Comparison of ENCODE assay signal across 22 mouse cellular contexts in genomic region chr17:4903129-4903528, GRCm38 (mm10).
DNase-seq lines count a peak whose midpoint lies in the region; ATAC-seq lines count a peak whose summit lies in the region.
"Had no signal": no experiment of that assay in that cellular context is flagged by ENCODE, and none has a peak within 500 bp of the region (broad histone marks: within the 10 kb centered on the region; RNA-seq: fewer than 3 reads in every experiment).

No protein-coding gene starts in this region.

- H3K9ac ChIP-seq in intestine, embryonic 14.5 days (ENCODE audit: low read length), result no peak overlapping the region
- H3K9ac ChIP-seq in intestine, embryonic 15.5 days, result no peak overlapping the region
- no peak overlapping the region for H3K9ac ChIP-seq in midbrain, embryonic 14.5 days (replicated peaks; ENCODE audit: low read length)
- H3K9ac ChIP-seq in heart, embryonic 11.5 days (ENCODE audit: low read depth, low read length), result no peak overlapping the region
- H3K9ac ChIP-seq: embryonic facial prominence, embryonic 12.5 days; forebrain, embryonic 12.5 days had no signal

- WGBS in intestine, embryonic 14.5 days, result 67% methylated on average over 3 of the region's 3 CpGs
- whole genome bisulfite sequencing in intestine, embryonic 15.5 days, result 63% methylated on average over 3 of the region's 3 CpGs
- 87% methylated on average over 3 of the region's 3 CpGs for WGBS in midbrain, embryonic 10.5 days
- 77% methylated on average over 3 of the region's 3 CpGs for WGBS in midbrain, embryonic 14.5 days
- 73% methylated on average over 3 of the region's 3 CpGs for WGBS in heart, embryonic 11.5 days (ENCODE audit: insufficient replicate concordance)

- no peaks in the 10 kb centered on the region for H3K36me3 ChIP-seq in intestine, embryonic 14.5 days (ENCODE audit: control insufficient read depth, insufficient read depth, low read length)
- H3K36me3 ChIP-seq in intestine, embryonic 15.5 days, result no peaks in the 10 kb centered on the region
- H3K36me3 ChIP-seq in midbrain, embryonic 10.5 days, result no peaks in the 10 kb centered on the region
- H3K36me3 ChIP-seq in midbrain, embryonic 14.5 days (ENCODE audit: control insufficient read depth, insufficient read depth, low read length), result no peaks in the 10 kb centered on the region
- H3K36me3 ChIP-seq in heart, embryonic 11.5 days (ENCODE audit: control insufficient read depth, insufficient read depth, low read length), result no peaks in the 10 kb centered on the region
- H3K36me3 ChIP-seq: embryonic facial prominence, embryonic 10.5 days; embryonic facial prominence, embryonic 12.5 days; forebrain, embryonic 10.5 days; forebrain, embryonic 12.5 days had no signal

- peak; percentile 41 for DNase-seq in intestine, embryonic 14.5 days (ENCODE audit: low spot score)
- DNase-seq in midbrain, embryonic 10.5 days (ENCODE audit: low spot score), result peak; percentile 5
- no peak for DNase-seq in midbrain, embryonic 14.5 days
- peak; percentile 12 for DNase-seq in R1 (ENCODE audit: low read depth, low spot score)
- DNase-seq in fat pad, adult 2 months (ENCODE audit: extremely low read depth, low read depth, low spot score), result peak; percentile 55
- DNase-seq in urinary bladder, postnatal 10 days (ENCODE audit: low spot score), result no peak
- DNase-seq: adrenal gland, adult 8-10 months; adrenal gland, postnatal 14 days; adrenal gland, postnatal 36 days; cerebellum, adult 11 months; cerebellum, adult 18-20 months; cerebellum, postnatal 10 days; cerebellum, postnatal 25 days had no signal

- H3K27me3 ChIP-seq in intestine, embryonic 14.5 days (replicated peaks; ENCODE audit: control insufficient read depth, insufficient read depth, low read length), result no peaks in the 10 kb centered on the region
- no peaks in the 10 kb centered on the region for H3K27me3 ChIP-seq in intestine, embryonic 15.5 days (replicated peaks)
- no peaks in the 10 kb centered on the region for H3K27me3 ChIP-seq in midbrain, embryonic 10.5 days (ENCODE audit: low read depth, poor library complexity, severe bottlenecking)
- no peaks in the 10 kb centered on the region for H3K27me3 ChIP-seq in midbrain, embryonic 14.5 days (ENCODE audit: control insufficient read depth, insufficient read depth, low read length)
- no peaks in the 10 kb centered on the region for H3K27me3 ChIP-seq in heart, embryonic 11.5 days (ENCODE audit: control insufficient read depth, insufficient read depth, low read length)
- H3K27me3 ChIP-seq: embryonic facial prominence, embryonic 12.5 days; forebrain, embryonic 12.5 days; Patski had no signal

- no peak overlapping the region for H3K4me2 ChIP-seq in intestine, embryonic 14.5 days (ENCODE audit: low read length)
- no peak overlapping the region for H3K4me2 ChIP-seq in intestine, embryonic 15.5 days (replicated peaks)
- H3K4me2 ChIP-seq in midbrain, embryonic 14.5 days (ENCODE audit: low read length), result no peak overlapping the region
- no peak overlapping the region for H3K4me2 ChIP-seq in heart, embryonic 11.5 days
- H3K4me2 ChIP-seq: embryonic facial prominence, embryonic 12.5 days; forebrain, embryonic 12.5 days had no signal

- no peaks in the 10 kb centered on the region for H3K4me1 ChIP-seq in intestine, embryonic 14.5 days (replicated peaks; ENCODE audit: control insufficient read depth, insufficient read depth, low read length)
- H3K4me1 ChIP-seq in intestine, embryonic 15.5 days (replicated peaks), result no peaks in the 10 kb centered on the region; the same call in 1 of the 2 replicates
- H3K4me1 ChIP-seq in midbrain, embryonic 10.5 days, result peaks cover 13% of the 10 kb centered on the region
- peaks cover 10% of the 10 kb centered on the region for H3K4me1 ChIP-seq in midbrain, embryonic 14.5 days (ENCODE audit: control insufficient read depth, insufficient read depth, low read length)
- H3K4me1 ChIP-seq in heart, embryonic 11.5 days (ENCODE audit: control insufficient read depth, insufficient read depth, low read length), result no peaks in the 10 kb centered on the region

- H3K27ac ChIP-seq in intestine, embryonic 14.5 days (ENCODE audit: low read depth), result no peak overlapping the region
- no peak overlapping the region for H3K27ac ChIP-seq in intestine, embryonic 15.5 days
- no peak overlapping the region for H3K27ac ChIP-seq in midbrain, embryonic 10.5 days (replicated peaks)
- H3K27ac ChIP-seq in midbrain, embryonic 14.5 days (replicated peaks; ENCODE audit: low read depth, low read length), result no peak overlapping the region
- H3K27ac ChIP-seq in heart, embryonic 11.5 days (ENCODE audit: low read depth, low read length), result no peak overlapping the region
- H3K27ac ChIP-seq: embryonic facial prominence, embryonic 10.5 days; embryonic facial prominence, embryonic 12.5 days; forebrain, embryonic 10.5 days; forebrain, embryonic 12.5 days had no signal

- H3K9me3 ChIP-seq in intestine, embryonic 14.5 days (ENCODE audit: control insufficient read depth, low read length), result no peaks in the 10 kb centered on the region
- H3K9me3 ChIP-seq in intestine, embryonic 15.5 days, result no peaks in the 10 kb centered on the region
- H3K9me3 ChIP-seq in midbrain, embryonic 10.5 days (replicated peaks), result no peaks in the 10 kb centered on the region
- no peaks in the 10 kb centered on the region for H3K9me3 ChIP-seq in midbrain, embryonic 14.5 days (ENCODE audit: control insufficient read depth, low read length)
- H3K9me3 ChIP-seq in heart, embryonic 11.5 days (replicated peaks; ENCODE audit: control insufficient read depth, low read length), result no peaks in the 10 kb centered on the region
- H3K9me3 ChIP-seq: embryonic facial prominence, embryonic 10.5 days; embryonic facial prominence, embryonic 12.5 days; forebrain, embryonic 10.5 days; forebrain, embryonic 12.5 days had no signal

- H3K4me3 ChIP-seq in intestine, embryonic 14.5 days (ENCODE audit: low read depth, low read length), result no peak overlapping the region
- H3K4me3 ChIP-seq in intestine, embryonic 15.5 days (replicated peaks), result no peak overlapping the region
- no peak overlapping the region for H3K4me3 ChIP-seq in midbrain, embryonic 10.5 days
- no peak overlapping the region for H3K4me3 ChIP-seq in midbrain, embryonic 14.5 days (replicated peaks; ENCODE audit: low read depth, low read length)
- H3K4me3 ChIP-seq in heart, embryonic 11.5 days (ENCODE audit: low read depth, low read length), result no peak overlapping the region
- H3K4me3 ChIP-seq: embryonic facial prominence, embryonic 10.5 days; embryonic facial prominence, embryonic 12.5 days; forebrain, embryonic 10.5 days; forebrain, embryonic 12.5 days had no signal

- no peak for ATAC-seq in intestine, embryonic 14.5 days (replicated peaks; ENCODE audit: low FRiP score, low TSS enrichment, low read depth)
- ATAC-seq in intestine, embryonic 15.5 days, result no peak
- no peak for ATAC-seq in midbrain, embryonic 14.5 days (ENCODE audit: low FRiP score, low TSS enrichment)
- ATAC-seq in heart, embryonic 11.5 days (replicated peaks; ENCODE audit: insufficient number of reproducible peaks, low FRiP score, low TSS enrichment), result no peak
- ATAC-seq: forebrain, embryonic 14.5 days; forebrain, embryonic 16.5 days; Patski had no signal

Comparison
In these comparisons a context has a peak if more than half of its experiments do, and no peak if none do; other contexts are left out.
1. DNase-seq: peak in intestine, embryonic 14.5 days (single experiment), midbrain, embryonic 10.5 days (single experiment), R1 (single experiment) and fat pad, adult 2 months (single experiment); none in midbrain, embryonic 14.5 days (single experiment) and urinary bladder, postnatal 10 days (single experiment).